Mouse (Mus musculus) left cerebral cortex, postnatal 14 days (tissue): ENCODE measurements around the gene Ube2q1. TPM values are rescaled to one million over a fixed set of nuclear protein-coding genes. Genes with fewer than 3 reads are reported as not detected.
A peak's percentile ranks its signal among the peaks of the same experiment; 100 is the strongest.

Experiments used
- DNase-seq, 2 experiments: peaks; one replicate each; pipeline ENCODE4 v3.0.0; 2021 to 2022; ENCODE audit warnings: low spot score in 2 of 2, mixed read lengths in 1 of 2
- intact Hi-C: fragments of 180-260 bp; cut with DNase I; formaldehyde crosslinking; loops from one replicate; pipeline ENCODE4 v1.15.1; 2025
- long read RNA-seq, 2 experiments: library from polyadenylated mRNA; stranded (forward); transcript quantifications; one replicate each; pipeline ENCODE4 v2.0.0; 2021
- total RNA-seq, 2 experiments: library from RNA; stranded (reverse); gene quantifications; 2 replicates each; pipeline ENCODE4 v1.2.3; 2021

The Ube2q1 gene
- total RNA-seq = 10 to 100 TPM; 83.6 to 84.4 TPM
- long read RNA-seq, experiment 1, transcript Ube2q1-201 (13 exons, 3,077 nt) = major isoform, 93 of 137 reads
- long read RNA-seq, experiment 1, partial matches to known transcripts = 7 of 137 reads
- long read RNA-seq, experiment 1, other reads (novel, unspliced or antisense) = 37 of 137 reads
- long read RNA-seq, experiment 2, transcript Ube2q1-201 (13 exons, 3,077 nt) = major isoform, 102 of 147 reads
- long read RNA-seq, experiment 2, partial matches to known transcripts = 4 of 147 reads
- long read RNA-seq, experiment 2, other reads (novel, unspliced or antisense) = 41 of 147 reads

GRCm38 (mm10) chr3:89772968-89773709 lies at the start of gene Ube2q1:
Ube2q1 (plus strand) TSS chr3:89773616.
- DNase-seq = peak; percentile 98 to 99
- intact Hi-C loops = loop anchor here (2.0 to 10.0 kb wide), 4 partner anchors 42 to 548 kb away; partner anchors contain the start of genes Mtx1, Muc1 and Tpm3

DNA sequence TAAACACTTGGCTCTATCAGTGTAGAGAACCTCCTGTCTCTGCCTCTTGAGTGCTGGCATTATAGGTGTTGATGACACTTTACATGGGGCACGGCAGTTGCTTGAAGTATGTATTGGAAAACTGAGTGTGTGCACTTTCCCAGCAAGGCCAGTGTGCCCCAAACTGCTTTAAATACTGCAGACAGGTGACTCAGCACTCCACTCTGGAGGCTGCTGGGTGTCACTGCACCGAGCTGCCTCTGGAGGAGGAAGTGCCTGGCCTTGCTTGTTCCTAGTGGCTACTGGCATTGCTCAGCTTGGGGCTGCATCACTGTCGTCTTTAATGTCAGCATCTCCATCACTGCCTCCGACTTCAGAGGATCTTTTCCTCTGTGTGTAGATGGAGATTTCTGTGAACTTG lies 46.4 kb upstream of the Ube2q1 start:
- intact Hi-C loops = no loop called here
- peak in 1 of 2 experiments; percentile 50 for DNase-seq

GRCm38 (mm10) chr3:89728848-89729247 lies 44.6 kb upstream of the Ube2q1 start:
- DNase-seq = no peak
- intact Hi-C loops = no loop called here

GRCm38 (mm10) chr3:89730350-89731331 lies 42.8 kb upstream of the Ube2q1 start:
- intact Hi-C loops = loop anchor here (2.0 kb wide), 1 partner anchor 42 kb away; the partner anchor contains the start of gene Ube2q1
- DNase-seq = peak; percentile 59 to 66

DNA sequence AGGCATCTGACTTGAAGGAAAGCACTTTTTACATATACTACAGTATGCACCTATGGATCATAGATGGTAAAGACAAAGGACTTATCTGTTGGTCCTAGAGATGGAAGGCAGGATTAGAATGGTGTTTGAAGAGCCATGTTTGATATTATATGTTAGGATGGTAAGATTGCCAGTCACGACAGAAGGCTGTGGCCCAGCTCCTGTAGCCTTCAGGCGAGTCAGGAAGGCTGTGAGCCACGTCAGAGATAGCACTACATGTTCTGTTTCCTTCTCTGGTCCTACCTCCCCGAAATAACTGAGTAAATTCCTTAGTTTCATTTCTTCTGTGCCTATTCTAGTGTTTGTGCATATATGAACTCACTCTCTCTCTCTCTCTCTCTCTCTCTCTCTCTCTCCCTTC lies 41.3 kb upstream of the Ube2q1 start:
- DNase-seq = no peak
- intact Hi-C loops = no loop called here

- no peak for DNase-seq
- intact Hi-C loops = no loop called here
Observed at GRCm38 (mm10) chr3:89738509-89738908, 34.9 kb upstream of the Ube2q1 start.

GRCm38 (mm10) chr3:89752307-89752706 lies 21.1 kb upstream of the Ube2q1 start:
- no peak for DNase-seq
- intact Hi-C loops = no loop called here

GRCm38 (mm10) chr3:89755283-89755682 lies 18.1 kb upstream of the Ube2q1 start:
- intact Hi-C loops = no loop called here
- DNase-seq = no peak

- no peak for DNase-seq
- intact Hi-C loops = no loop called here
Observed at GRCm38 (mm10) chr3:89757851-89758250, 15.6 kb upstream of the Ube2q1 start.

- DNase-seq = no peak
- intact Hi-C loops = loop anchor here (5.0 kb wide), 1 partner anchor 307 kb away; the partner anchor contains the start of gene Pmvk
Observed at GRCm38 (mm10) chr3:89759786-89760185, 13.6 kb upstream of the Ube2q1 start.

DNA sequence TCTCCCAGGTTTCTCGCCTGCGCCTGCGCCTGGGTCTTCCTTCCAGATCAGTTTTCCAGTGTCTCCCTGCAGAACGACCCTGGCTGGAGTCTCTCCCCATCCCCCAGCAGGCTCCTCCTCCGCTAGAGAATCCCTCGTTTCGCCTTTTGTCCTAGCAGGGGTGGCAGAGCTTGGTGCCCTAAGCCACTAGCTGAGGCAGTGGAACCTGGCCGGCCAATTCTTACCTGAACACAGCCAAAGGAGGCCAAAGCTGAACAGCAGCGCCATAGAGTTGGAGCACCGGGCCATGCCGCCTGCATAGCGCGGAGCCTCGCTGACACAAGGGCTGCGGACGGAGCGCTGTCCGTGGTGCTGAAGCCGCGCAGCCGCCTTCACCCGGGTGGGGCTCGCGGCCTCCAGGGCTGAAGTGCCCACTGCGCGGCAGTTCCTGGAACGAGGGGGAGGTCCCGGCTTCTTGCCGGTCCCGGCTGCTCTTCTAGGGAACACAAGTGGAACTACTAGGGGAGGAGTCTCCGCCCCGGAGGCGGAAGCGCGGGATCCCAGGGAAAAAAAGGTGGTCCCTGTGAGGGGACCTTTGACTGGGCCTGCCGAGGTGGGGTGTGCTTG lies 9.2 kb upstream of the Ube2q1 start, which contains the start of gene Chrnb2:
Gene Chrnb2 (minus strand): TSS at position 514 of the 606 bp plus-strand sequence.
- intact Hi-C loops = loop anchor here (5.0 kb wide), 1 partner anchor 312 kb away; the partner anchor contains the start of gene Pmvk
- DNase-seq = peak; percentile 28 to 64

GRCm38 (mm10) chr3:89769584-89769983 lies 3.8 kb upstream of the Ube2q1 start:
- intact Hi-C loops = no loop called here

DNA sequence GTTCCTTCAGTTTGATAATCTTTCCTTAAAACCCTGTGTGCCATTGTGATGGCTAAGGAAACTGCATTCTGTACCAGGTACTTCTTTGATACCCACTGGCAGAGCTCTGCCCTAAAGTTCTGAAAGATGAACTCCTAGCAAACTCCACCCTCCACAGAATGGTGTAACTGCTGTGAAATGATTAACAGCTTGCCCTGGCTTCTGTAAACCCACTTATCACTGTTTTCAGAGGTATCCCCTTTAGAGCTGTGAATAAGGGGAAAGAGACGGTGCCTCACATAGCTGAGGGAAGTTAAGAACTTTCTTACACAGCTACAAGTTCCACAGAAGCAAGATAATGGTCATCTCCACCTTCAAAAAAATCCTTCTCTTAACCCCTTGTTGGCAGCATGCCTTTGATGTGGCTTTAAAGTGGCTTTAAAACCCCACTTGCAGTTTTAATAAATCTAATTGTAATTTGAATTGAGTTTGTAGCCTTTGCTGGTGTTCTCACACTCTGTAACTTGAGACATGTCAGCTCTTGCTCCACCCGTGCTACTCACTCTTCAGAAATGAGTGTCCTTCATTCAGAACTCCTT lies 2.9 kb upstream of the Ube2q1 start:
- intact Hi-C loops = loop anchor here (5.0 to 10.0 kb wide), 3 partner anchors 263 to 546 kb away; partner anchors contain the start of genes Mtx1, Muc1 and Tpm3
- DNase-seq = no peak

More at GRCm38 (mm10) chr3:89769584-89769983, 3.8 kb upstream of the Ube2q1 start:
- DNase-seq = no peak

GRCm38 (mm10) chr3:89772588-89772967 lies 838 bp upstream of the Ube2q1 start:
- DNase-seq = peak; percentile 87 to 88
- intact Hi-C loops = loop anchor here (2.0 to 10.0 kb wide), 4 partner anchors 42 to 548 kb away; partner anchors contain the start of genes Mtx1, Muc1 and Tpm3

GRCm38 (mm10) chr3:89773740-89774211 lies 360 bp downstream of the Ube2q1 start:
- intact Hi-C loops = loop anchor here (2.0 to 10.0 kb wide), 4 partner anchors 43 to 549 kb away; partner anchors contain the start of genes Mtx1, Muc1 and Tpm3
- DNase-seq = peak in 1 of 2 experiments; percentile 41

DNA sequence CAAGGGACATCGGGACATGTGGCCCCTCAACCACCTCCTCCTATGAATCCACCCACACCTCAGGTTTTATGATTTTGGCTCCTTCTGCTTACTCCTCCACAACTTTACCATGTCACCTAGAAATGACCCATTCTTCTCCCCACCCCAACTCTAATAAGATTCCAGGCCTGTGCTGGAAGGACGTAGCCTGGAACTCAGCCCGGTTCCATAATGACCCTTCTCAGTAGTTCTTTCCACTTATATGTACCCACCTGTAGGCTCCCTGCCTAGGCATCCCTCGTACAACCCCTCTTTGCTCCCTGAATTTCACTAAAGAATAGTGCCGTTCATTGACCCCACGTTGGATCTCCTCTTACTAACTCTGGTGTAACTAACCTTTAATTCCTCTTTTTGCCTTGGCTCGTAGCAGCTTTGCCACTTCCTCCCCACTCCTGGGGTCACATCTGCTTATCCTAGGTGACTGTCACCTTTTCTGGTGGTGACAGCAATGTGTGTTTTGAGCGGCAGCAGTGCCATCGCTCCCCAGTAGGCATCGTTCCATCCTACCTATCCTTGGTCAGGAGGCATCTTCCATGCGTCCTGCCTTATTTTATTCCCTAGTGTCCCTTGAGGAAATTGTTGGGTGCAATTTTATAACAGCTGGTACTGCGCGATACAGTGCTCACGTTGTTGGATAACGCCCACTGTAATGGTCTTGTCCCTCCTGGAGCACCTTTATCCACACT lies 982 bp downstream of the Ube2q1 start:
- intact Hi-C loops = loop anchor here (5.0 to 10.0 kb wide), 3 partner anchors 267 to 550 kb away; partner anchors contain the start of genes Mtx1, Muc1 and Tpm3
- no peak for DNase-seq

DNA sequence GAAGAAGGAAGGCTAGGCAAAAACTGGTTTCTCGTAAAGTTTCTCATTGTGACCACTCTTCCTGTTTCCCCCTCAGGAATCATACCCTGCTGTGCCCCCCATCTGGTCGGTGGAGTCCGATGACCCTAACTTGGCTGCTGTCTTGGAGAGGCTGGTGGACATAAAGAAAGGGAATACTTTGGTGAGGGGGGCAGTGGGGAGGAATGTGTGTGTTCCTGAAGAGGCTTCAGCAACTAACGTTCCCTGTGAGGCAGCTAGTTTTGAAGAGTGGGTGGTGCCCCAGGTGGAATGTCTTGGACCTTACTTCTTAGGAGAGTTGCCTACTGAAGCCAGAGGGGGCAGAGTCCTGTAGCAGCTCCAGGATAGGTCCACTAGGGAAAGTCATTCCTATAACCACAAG lies 2.6 kb downstream of the Ube2q1 start:
- no peak for DNase-seq
- intact Hi-C loops = loop anchor here (10.0 kb wide), 2 partner anchors 299 to 551 kb away; partner anchors contain the start of genes Mtx1, Muc1 and Tpm3
